Mouse (Mus musculus) CH12.LX (cell line): Measurements from ENCODE around the gene Errfi1.

Experiments used
- CTCF ChIP-seq, 2 experiments: IDR thresholded peaks in 1 of 2; conservative IDR thresholded peaks in 1 of 2; 2 replicates each; pipeline ENCODE4 v1.5.1; 2011 to 2012; ENCODE audit warnings: low read depth in 2 of 2, low read length in 2 of 2, improper control_type of control experiment in 1 of 2, inconsistent platforms in 1 of 2, mild to moderate bottlenecking in 1 of 2, moderate library complexity in 1 of 2
- POLR2A ChIP-seq: IDR thresholded peaks from 2 replicates; pipeline ENCODE4 v1.6.1; 2011; ENCODE audit warnings: low read depth, mild to moderate bottlenecking, improper control_type of control experiment, low read length

GRCm38 (mm10) chr4:150816414-150816951 lies 37.2 kb upstream of the Errfi1 start:
- TF ChIP-seq CTCF (conservative IDR thresholded peaks at IDR 0.05 in 1 of 2, IDR thresholded peaks at IDR 0.05 in 1 of 2; ENCODE audit: low read depth in 2 of 2, low read length in 2 of 2) (no peak), POLR2A (no peak)
